Mouse (Mus musculus) embryonic facial prominence, embryonic 11.5 days (tissue): ENCODE measurements at regions not wholly inside any gene's neighbourhood (a gene's known extent, or its start where the extent isn't known, plus 50 kb on each side); places are given as distances from the start of the nearest gene placed in this dataset.

Source experiments
- ATAC-seq: fragments of 200-750 bp; cut with Nextera tagmentation; replicated peaks from 2 replicates; pipeline ENCODE4 v1.8.0; 2017; ENCODE audit warnings: low read depth; ENCODE audit not compliant: insufficient number of reproducible peaks, low FRiP score, low TSS enrichment
- DNase-seq: peaks from one replicate; pipeline ENCODE4 v3.0.0-alpha.2; 2015; ENCODE audit warnings: low spot score
- H3K27ac ChIP-seq: fragments of 300-500 bp; sonication (generic); replicated peaks from 2 replicates; pipeline ENCODE4 v1.5.1; 2014; ENCODE audit warnings: mild to moderate bottlenecking, low read depth, low read length, control low read depth
- H3K27me3 ChIP-seq: fragments of 300-500 bp; sonication (generic); 2 replicates; pipeline ENCODE4 v1.6.1; 2014; ENCODE audit warnings: mild to moderate bottlenecking, low read length, moderate library complexity, mixed read lengths; ENCODE audit not compliant: control insufficient read depth, insufficient read depth
- H3K36me3 ChIP-seq: fragments of 300-500 bp; sonication (generic); replicated peaks from 2 replicates; pipeline ENCODE4 v1.6.1; 2014; ENCODE audit warnings: low read depth, mild to moderate bottlenecking, low read length, moderate library complexity, mixed read lengths; ENCODE audit not compliant: control insufficient read depth, insufficient read depth
- H3K4me1 ChIP-seq: fragments of 300-500 bp; sonication (generic); 2 replicates; pipeline ENCODE4 v1.6.1; 2014; ENCODE audit warnings: low read length, mixed read lengths; ENCODE audit not compliant: control insufficient read depth, insufficient read depth
- H3K4me2 ChIP-seq: fragments of 300-500 bp; sonication (generic); 2 replicates; pipeline ENCODE4 v1.6.1; 2014; ENCODE audit warnings: low read depth, mild to moderate bottlenecking, control low read depth, low read length, moderate library complexity
- H3K4me3 ChIP-seq: fragments of 300-500 bp; sonication (generic); 2 replicates; pipeline ENCODE4 v1.5.1; 2014; ENCODE audit warnings: low read depth, low read length, control low read depth
- H3K9ac ChIP-seq: fragments of 300-500 bp; sonication (generic); replicated peaks from 2 replicates; pipeline ENCODE4 v1.6.1; 2014; ENCODE audit warnings: mild to moderate bottlenecking, control low read depth, low read length
- H3K9me3 ChIP-seq: fragments of 300-500 bp; sonication (generic); replicated peaks from 2 replicates; pipeline ENCODE4 v1.6.1; 2016; ENCODE audit warnings: mild to moderate bottlenecking, low read length, inconsistent platforms, mixed read lengths; ENCODE audit not compliant: control insufficient read depth
- WGBS: fragments of 180-500 bp; shearing (Covaris S2); extraction: QIAGEN DNeasy Blood & Tissue Kit; methylation state at CpG from one replicate; pipeline ENCODE4 v1.1.7; 2014; 5-methylcytosine and 5-hydroxymethylcytosine counted together

DNA sequence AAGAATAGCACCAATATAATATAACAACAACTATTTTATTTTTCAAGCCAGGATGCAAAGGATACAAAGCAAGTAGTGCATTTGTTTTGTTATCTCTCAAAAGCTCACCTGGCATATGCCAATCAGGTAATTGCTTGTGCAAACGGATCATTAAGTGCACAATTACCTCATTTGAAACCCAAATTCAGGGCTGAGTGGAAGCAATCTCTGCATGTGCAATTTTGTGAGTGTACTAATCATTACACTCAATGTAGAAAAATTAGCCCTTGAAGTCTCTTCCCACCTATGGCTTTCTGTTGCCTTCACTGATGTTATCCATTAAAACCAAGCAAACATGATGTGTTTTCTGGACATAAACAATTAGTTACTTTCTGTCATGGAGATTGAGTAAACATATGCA, 490.9 kb upstream of the Fam92a start:
- no peak overlapping the region for H3K4me2 ChIP-seq
- 68% methylated on average over 1 of the region's 1 CpGs for WGBS
- no peaks in the 10 kb centered on the region for H3K4me1 ChIP-seq
- no peak overlapping the region for H3K27ac ChIP-seq
- no peaks in the 10 kb centered on the region for H3K36me3 ChIP-seq
- H3K27me3 ChIP-seq: no peaks in the 10 kb centered on the region
- DNase-seq: no peak
- ATAC-seq: no peak
- no peak overlapping the region for H3K4me3 ChIP-seq
- no peaks in the 10 kb centered on the region for H3K9me3 ChIP-seq
- H3K9ac ChIP-seq: no peak overlapping the region

DNA sequence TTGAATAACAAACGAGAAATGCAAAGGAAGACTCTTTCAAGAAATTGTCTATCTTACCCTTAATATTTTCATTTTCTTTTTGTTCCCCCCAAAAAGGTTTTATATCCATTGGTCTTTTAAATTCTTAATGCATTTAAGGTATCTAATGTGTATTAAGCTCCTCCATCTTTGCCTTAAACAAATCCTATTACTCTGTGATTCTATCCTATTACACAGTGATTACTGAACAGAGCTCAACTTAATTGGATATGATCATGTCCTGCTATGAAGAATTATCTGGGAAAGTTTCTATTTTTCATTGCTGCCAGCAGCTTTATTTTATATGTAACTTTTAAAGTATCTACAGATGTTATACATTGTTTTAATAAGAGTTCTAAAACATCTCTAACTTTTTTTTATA, 487.3 kb upstream of the Fam92a start:
- no peaks in the 10 kb centered on the region for H3K27me3 ChIP-seq
- no peak for DNase-seq
- H3K36me3 ChIP-seq: no peaks in the 10 kb centered on the region
- no peaks in the 10 kb centered on the region for H3K4me1 ChIP-seq
- H3K9ac ChIP-seq: no peak overlapping the region
- 67% methylated on average over 1 of the region's 1 CpGs for WGBS
- H3K4me3 ChIP-seq: no peak overlapping the region
- no peaks in the 10 kb centered on the region for H3K9me3 ChIP-seq
- H3K4me2 ChIP-seq: no peak overlapping the region
- no peak overlapping the region for H3K27ac ChIP-seq
- ATAC-seq: no peak

DNA sequence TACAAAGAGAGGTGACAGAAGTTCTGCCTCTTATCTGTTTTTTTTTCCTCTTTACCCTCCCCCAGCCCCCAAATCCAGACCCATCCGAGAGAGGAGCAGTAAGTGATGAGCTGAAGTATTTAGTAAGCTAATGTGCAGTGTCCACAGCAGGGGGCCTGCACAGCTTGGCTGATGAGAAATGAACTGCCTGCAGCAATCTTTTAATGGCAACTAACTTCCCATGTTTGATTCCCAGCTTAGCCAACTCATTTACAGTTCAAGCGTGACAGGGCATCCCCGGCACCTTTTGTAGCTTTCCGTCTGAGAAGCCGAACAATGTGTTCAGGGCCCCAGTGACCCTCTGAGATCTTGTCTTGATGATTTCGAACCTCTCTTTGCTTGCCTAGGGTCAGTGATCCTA, 486.8 kb upstream of the Fam92a start:
- Histone ChIP-seq H3K4me3 (no peak overlapping the region), H3K4me1 (no peaks in the 10 kb centered on the region), H3K27me3 (no peaks in the 10 kb centered on the region), H3K27ac (no peak overlapping the region), H3K9me3 (no peaks in the 10 kb centered on the region), H3K36me3 (no peaks in the 10 kb centered on the region), H3K9ac (no peak overlapping the region), H3K4me2 (no peak overlapping the region)
- ATAC-seq: no peak
- 27% methylated on average over 6 of the region's 6 CpGs for WGBS
- DNase-seq: no peak

DNA sequence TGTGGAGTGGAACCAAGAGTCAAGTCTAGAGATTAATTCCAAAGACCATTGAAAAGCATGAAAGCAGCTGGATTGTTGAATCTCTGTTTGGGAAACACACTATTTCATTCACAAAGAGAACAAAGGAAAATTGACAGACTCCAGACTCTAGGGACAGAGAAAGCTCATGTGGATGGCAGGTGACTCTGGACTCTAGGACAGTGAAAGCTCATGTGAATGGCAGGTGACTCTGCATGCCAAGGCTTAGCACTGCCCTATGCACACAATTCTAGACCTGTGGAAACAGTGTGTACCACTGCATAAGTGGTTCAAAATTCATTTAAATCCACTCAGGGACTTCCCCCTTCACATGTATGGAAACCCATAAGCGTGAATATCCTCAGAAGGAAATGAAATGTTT, 486.0 kb upstream of the Fam92a start:
- Histone ChIP-seq H3K4me1 (no peaks in the 10 kb centered on the region), H3K4me2 (no peak overlapping the region), H3K4me3 (no peak overlapping the region), H3K36me3 (no peaks in the 10 kb centered on the region), H3K9me3 (no peaks in the 10 kb centered on the region), H3K9ac (no peak overlapping the region), H3K27ac (no peak overlapping the region), H3K27me3 (no peaks in the 10 kb centered on the region)
- 94% methylated on average over 1 of the region's 1 CpGs for WGBS
- no peak for ATAC-seq
- no peak for DNase-seq

DNA sequence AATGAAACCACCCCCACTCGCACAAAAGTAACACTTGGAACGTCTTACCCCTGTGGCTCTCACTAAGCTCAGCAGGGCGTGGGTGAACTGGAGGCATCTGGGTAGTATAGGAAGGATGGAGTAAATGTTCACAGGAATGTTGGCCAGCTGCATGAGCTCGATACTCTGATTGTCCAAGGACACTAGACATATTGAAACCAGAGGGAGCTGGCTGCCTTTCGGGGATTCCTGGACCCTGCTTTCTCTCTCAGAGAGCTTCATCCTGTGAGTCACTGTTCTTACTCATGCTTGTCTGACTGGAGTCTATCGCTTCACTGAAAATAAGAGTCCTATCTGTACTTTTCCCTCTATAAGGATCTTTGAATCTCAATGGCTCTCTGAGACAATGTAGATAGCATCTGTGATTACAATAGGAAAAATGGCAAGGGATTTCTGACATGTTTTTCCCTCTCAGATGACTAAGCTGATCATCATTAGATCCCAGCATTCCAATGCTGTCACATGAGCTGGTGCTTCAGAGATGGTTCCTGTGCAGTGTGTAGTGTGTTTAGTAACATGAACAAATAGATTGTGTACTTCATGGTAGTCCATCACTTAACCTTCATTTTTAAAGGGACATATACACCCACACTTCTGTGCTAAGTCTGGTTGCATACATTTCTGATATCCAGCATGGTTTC, 485.2 kb upstream of the Fam92a start:
- no peak for ATAC-seq
- no peak overlapping the region for H3K4me3 ChIP-seq
- no peak for DNase-seq
- 82% methylated on average over 6 of the region's 6 CpGs for WGBS
- H3K9ac ChIP-seq: no peak overlapping the region
- H3K9me3 ChIP-seq: no peaks in the 10 kb centered on the region
- H3K27ac ChIP-seq: no peak overlapping the region
- H3K36me3 ChIP-seq: no peaks in the 10 kb centered on the region
- H3K4me2 ChIP-seq: no peak overlapping the region
- no peaks in the 10 kb centered on the region for H3K27me3 ChIP-seq
- no peaks in the 10 kb centered on the region for H3K4me1 ChIP-seq

DNA sequence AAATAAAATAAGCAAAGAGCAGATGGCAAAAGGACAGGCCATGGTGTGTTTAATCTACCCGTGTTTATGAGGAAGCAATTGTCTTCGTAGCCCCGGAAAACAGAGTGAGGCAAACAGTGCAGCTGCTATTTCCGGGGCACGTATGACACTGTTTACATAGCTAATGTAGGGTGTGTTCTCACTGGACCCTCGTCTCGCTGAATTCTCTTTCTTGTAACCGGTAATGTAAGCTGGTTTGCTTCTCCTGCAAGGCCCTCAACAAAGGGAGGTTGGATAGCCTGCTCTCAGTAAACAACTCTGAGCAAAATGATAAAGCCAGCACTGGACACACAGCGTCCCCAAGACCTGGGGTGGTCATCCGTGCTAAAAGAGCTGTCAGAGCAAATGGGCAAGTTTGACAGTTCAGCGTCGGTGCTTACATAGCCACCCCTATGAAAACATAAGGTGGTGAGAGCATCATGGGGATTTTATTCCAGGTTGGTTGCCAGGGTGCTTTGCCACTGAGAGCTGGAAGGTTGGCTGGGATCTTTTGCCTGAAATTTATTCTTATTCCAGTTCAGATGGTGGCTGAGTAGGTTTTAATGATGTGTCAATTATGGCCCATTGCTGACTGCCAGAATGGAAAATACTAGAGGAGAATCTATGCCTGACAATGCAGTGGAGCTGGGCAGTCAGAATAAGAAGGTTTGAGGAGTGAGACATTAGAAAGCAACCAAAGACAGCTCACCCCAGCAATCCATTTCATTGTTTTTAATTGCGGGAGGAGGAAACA, 483.8 kb upstream of the Fam92a start:
- Histone ChIP-seq H3K4me3 (no peak overlapping the region), H3K4me1 (no peaks in the 10 kb centered on the region), H3K9me3 (no peaks in the 10 kb centered on the region), H3K27me3 (no peaks in the 10 kb centered on the region), H3K4me2 (no peak overlapping the region), H3K36me3 (no peaks in the 10 kb centered on the region), H3K9ac (no peak overlapping the region), H3K27ac (no peak overlapping the region)
- DNase-seq (no peak), ATAC-seq (no peak)
- 45% methylated on average over 13 of the region's 13 CpGs for WGBS

DNA sequence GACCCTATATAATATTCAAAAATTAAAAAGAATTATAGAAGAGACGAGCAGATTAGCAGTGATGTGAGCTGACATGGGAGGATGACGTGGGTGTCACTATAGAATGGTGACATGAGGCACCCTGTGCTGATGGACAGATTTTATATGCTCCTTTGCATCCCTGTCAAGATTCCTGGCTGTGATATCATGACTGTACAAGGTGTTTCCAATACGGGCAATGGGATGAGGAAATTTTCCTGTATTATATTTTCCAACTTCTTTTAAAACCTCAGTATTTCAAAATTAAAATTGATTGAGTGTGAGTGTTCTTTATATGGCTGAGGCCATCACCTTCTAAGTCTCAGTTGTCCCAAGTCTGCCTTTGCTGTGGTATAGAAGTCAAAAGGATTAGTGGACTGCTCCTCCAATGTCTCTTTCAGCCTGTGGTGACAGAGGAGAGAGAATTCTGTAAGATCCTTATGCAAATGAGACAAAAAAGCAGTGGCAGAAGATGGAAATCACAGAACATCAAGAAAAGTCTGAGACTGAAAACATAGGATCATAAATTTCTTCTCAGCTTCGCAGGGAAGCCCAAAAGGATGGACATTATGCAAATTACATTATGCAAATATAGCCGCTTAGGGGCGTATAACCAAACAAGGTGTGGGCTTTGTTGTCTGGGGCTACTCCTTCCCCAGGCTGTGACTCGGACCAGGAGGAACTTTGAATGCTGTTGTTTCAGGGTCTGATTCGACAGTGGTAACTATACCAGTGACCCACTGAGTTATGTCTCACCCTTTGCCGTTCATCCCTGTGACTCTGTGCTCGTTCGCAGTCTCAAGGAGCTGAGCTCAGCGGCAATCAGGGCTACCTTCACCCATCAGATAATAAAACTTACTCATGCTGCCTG, 483.0 kb upstream of the Fam92a start:
- no peak overlapping the region for H3K4me2 ChIP-seq
- H3K36me3 ChIP-seq: no peaks in the 10 kb centered on the region
- no peaks in the 10 kb centered on the region for H3K4me1 ChIP-seq
- 52% methylated on average over 12 of the region's 12 CpGs for WGBS
- no peak overlapping the region for H3K9ac ChIP-seq
- DNase-seq: no peak
- H3K27me3 ChIP-seq: no peaks in the 10 kb centered on the region
- no peak overlapping the region for H3K27ac ChIP-seq
- no peak overlapping the region for H3K4me3 ChIP-seq
- ATAC-seq: no peak
- H3K9me3 ChIP-seq: no peaks in the 10 kb centered on the region

DNA sequence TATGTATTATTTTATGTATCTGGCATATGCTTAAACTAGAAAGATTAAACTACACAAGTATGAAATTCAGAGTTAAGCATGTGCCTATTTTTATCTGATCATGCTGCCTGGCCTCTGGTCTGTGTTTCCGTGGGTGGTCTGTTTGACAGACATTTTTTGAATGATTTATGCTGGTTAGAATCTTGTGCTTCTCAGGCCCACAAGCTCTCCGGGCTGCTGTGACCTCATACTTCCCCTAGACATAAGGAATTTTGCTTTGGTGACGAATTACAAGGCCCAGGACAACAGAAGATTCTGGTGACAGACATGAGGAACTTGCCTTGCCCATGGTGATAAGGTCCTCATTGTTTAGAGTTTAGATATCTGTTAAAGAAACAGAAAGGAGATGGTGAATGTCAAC, 475.9 kb upstream of the Fam92a start:
- Histone ChIP-seq H3K4me3 (no peak overlapping the region), H3K27ac (no peak overlapping the region), H3K4me2 (no peak overlapping the region), H3K4me1 (no peaks in the 10 kb centered on the region), H3K9me3 (no peaks in the 10 kb centered on the region), H3K27me3 (no peaks in the 10 kb centered on the region), H3K36me3 (no peaks in the 10 kb centered on the region), H3K9ac (no peak overlapping the region)
- 47% methylated on average over 3 of the region's 3 CpGs for WGBS
- DNase-seq (no peak), ATAC-seq (no peak)
